Comparison of ENCODE assay signal across 27 mouse cellular contexts in genomic region chr6:13206157-13206556, GRCm38 (mm10). TPM values are rescaled to one million over a fixed set of nuclear protein-coding genes. Genes with fewer than 3 reads are reported as not detected.
"Had no signal": no experiment of that assay in that cellular context is flagged by ENCODE, and none has a peak within 500 bp of the region (broad histone marks: within the 10 kb centered on the region; RNA-seq: fewer than 3 reads in every experiment).

No protein-coding gene starts in this region.

- H3K4me1 ChIP-seq: liver, embryonic 13.5 days; liver, embryonic 15.5 days; lung, embryonic 15.5 days; midbrain, embryonic 10.5 days; neural tube, embryonic 13.5 days; neural tube, embryonic 15.5 days had no signal

- DNase-seq: liver, embryonic 13.5 days; liver, postnatal 0 days; lung, adult 2 months; lung, postnatal 14 days; lung, postnatal 36 days; retina, postnatal 1 day; right cerebral cortex, adult 18-20 months; right cerebral cortex, postnatal 25 days; right cerebral cortex, postnatal 4 days; spleen, adult 18-20 months; thymus, adult 18-20 months; thymus, postnatal 14 days; thymus, postnatal 36 days had no signal

- H3K4me2 ChIP-seq: liver, embryonic 11.5 days; liver, embryonic 13.5 days; liver, embryonic 15.5 days; lung, embryonic 15.5 days; neural tube, embryonic 13.5 days; neural tube, embryonic 15.5 days had no signal

- H3K9me3 ChIP-seq: liver, embryonic 13.5 days; liver, embryonic 15.5 days; lung, embryonic 15.5 days; midbrain, embryonic 10.5 days; neural tube, embryonic 13.5 days; neural tube, embryonic 15.5 days had no signal

- H3K9ac ChIP-seq: liver, embryonic 13.5 days; liver, embryonic 15.5 days; liver, postnatal 0 days; lung, embryonic 15.5 days; neural tube, embryonic 13.5 days; neural tube, embryonic 15.5 days had no signal

- ATAC-seq: liver, postnatal 0 days; lung, postnatal 0 days had no signal

- H3K27me3 ChIP-seq: liver, embryonic 13.5 days; liver, embryonic 15.5 days; lung, embryonic 15.5 days; neural tube, embryonic 13.5 days; neural tube, embryonic 15.5 days had no signal

- H3K4me3 ChIP-seq: liver, embryonic 13.5 days; liver, embryonic 15.5 days; lung, embryonic 15.5 days; midbrain, embryonic 10.5 days; myocyte; neural tube, embryonic 13.5 days; neural tube, embryonic 15.5 days had no signal

- H3K36me3 ChIP-seq: liver, embryonic 13.5 days; liver, embryonic 15.5 days; lung, embryonic 15.5 days; midbrain, embryonic 10.5 days; neural tube, embryonic 13.5 days; neural tube, embryonic 15.5 days had no signal

- H3K27ac ChIP-seq: liver, embryonic 13.5 days; liver, embryonic 15.5 days; lung, embryonic 15.5 days; midbrain, embryonic 10.5 days; neural tube, embryonic 13.5 days; neural tube, embryonic 15.5 days had no signal

RNA-seq across cellular contexts. Expression of gene Vwde, which starts 18.6 kb away (rescaled TPM):
- total RNA-seq: megakaryocyte, adult 5-6 weeks; megakaryocyte-erythroid progenitor cell, adult 5-6 weeks had no signal
- polyA plus RNA-seq: liver, embryonic 15.5 days; liver, postnatal 0 days; lung, adult 2 months; lung, postnatal 0 days; myocyte; neural tube, embryonic 11.5 days; neural tube, embryonic 13.5 days; small intestine, adult 2 months; stomach, embryonic 14.5 days; thymus, postnatal 0 days had no signal
